ENCODE assay signal across 12 mouse cellular contexts in the genomic region with DNA sequence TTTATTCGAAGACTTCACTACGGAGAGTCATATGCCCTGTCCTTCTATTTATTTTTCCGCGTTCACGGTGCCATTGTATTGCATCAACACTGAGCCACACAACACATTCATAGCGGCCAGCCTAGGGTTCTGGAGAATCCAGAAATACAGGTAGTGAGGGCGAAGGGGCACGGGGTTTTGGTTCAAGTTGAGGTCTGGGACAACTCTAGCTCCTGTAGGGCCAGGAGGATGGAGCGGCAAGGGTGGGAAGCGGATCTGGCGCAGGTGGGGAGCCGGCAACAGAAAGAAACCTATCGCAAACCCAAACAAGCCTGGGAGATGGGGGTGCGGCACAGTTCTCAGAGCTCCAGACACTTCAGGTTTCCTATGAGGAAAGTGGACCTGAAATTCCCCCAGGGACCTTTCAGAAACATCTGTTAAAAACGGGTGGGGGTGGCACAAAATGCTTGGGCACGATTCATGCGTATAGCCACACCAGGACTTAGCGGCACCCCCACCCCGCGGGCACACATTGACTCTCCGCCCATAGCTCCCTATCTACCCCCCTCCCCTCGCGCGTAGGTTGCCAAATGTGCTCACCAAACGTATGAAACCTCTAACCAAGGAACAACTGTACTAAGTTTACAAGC.
DNase-seq lines count a peak whose midpoint lies in the region; ATAC-seq and TF ChIP-seq lines count a peak whose summit lies in the region.
"Had no signal": no experiment of that assay in that cellular context is flagged by ENCODE, and none has a peak within 500 bp of the region (broad histone marks: within the 10 kb centered on the region; RNA-seq: fewer than 3 reads in every experiment).

No protein-coding gene starts in this region.

- H3K9ac ChIP-seq in hindbrain, embryonic 12.5 days: no peak overlapping the region
- no peak overlapping the region for H3K9ac ChIP-seq in midbrain, embryonic 12.5 days (replicated peaks)
- H3K9ac ChIP-seq in intestine, postnatal 0 days (ENCODE audit: low read depth, low read length): no peak overlapping the region

- DNase-seq in retina, postnatal 1 day: peak; percentile 2
- no peak for DNase-seq in retina, embryonic 14.5 days (ENCODE audit: low spot score)
- no peak for DNase-seq in right cerebral cortex, adult 2 months (ENCODE audit: low spot score in 2 of 2)
- DNase-seq in testis, postnatal 14 days (ENCODE audit: low spot score): no peak
- DNase-seq: cerebellum, adult 9-10 months; kidney, adult 18-20 months; right cerebral cortex, postnatal 14 days had no signal

- peak overlapping the region; percentile 6; the same call in 1 of the 2 replicates for H3K4me3 ChIP-seq in hindbrain, embryonic 12.5 days
- H3K4me3 ChIP-seq in midbrain, embryonic 12.5 days: peak overlapping the region; percentile 26
- no peak overlapping the region for H3K4me3 ChIP-seq in intestine, postnatal 0 days (ENCODE audit: low read depth, low read length)
- H3K4me3 ChIP-seq: erythroblast, embryonic 14.5 days had no signal

- no peaks in the 10 kb centered on the region for H3K36me3 ChIP-seq in hindbrain, embryonic 12.5 days
- no peaks in the 10 kb centered on the region for H3K36me3 ChIP-seq in midbrain, embryonic 12.5 days
- no peaks in the 10 kb centered on the region for H3K36me3 ChIP-seq in intestine, postnatal 0 days (ENCODE audit: control insufficient read depth, insufficient read depth)

- peak overlapping the region; percentile 39 for H3K4me2 ChIP-seq in hindbrain, embryonic 12.5 days (replicated peaks)
- peak overlapping the region; percentile 46 for H3K4me2 ChIP-seq in midbrain, embryonic 12.5 days (replicated peaks)
- no peak overlapping the region for H3K4me2 ChIP-seq in intestine, postnatal 0 days (replicated peaks; ENCODE audit: low read depth)

- ATAC-seq in hindbrain, embryonic 12.5 days (ENCODE audit: low FRiP score): peak; percentile 36
- 0 out of 2 replicates have a peak, but pooled peaks have one; percentile 25 for ATAC-seq in midbrain, embryonic 12.5 days (ENCODE audit: low FRiP score, low read depth)
- ATAC-seq in intestine, postnatal 0 days: no peak

- WGBS in hindbrain, embryonic 12.5 days: 18% methylated on average over 25 of the region's 25 CpGs
- WGBS in midbrain, embryonic 12.5 days: 22% methylated on average over 25 of the region's 25 CpGs
- 20% methylated on average over 25 of the region's 25 CpGs for WGBS in intestine, postnatal 0 days

- H3K27me3 ChIP-seq in hindbrain, embryonic 12.5 days: peaks cover 34% of the 10 kb centered on the region
- peaks cover 15% of the 10 kb centered on the region; the same call in 1 of the 2 replicates for H3K27me3 ChIP-seq in midbrain, embryonic 12.5 days
- peaks cover 46% of the 10 kb centered on the region for H3K27me3 ChIP-seq in intestine, postnatal 0 days (replicated peaks; ENCODE audit: control insufficient read depth, insufficient read depth, low read length)
- H3K27me3 ChIP-seq: CH12.LX had no signal

- H3K9me3 ChIP-seq in hindbrain, embryonic 12.5 days (replicated peaks): no peaks in the 10 kb centered on the region
- H3K9me3 ChIP-seq in midbrain, embryonic 12.5 days: no peaks in the 10 kb centered on the region
- H3K9me3 ChIP-seq in intestine, postnatal 0 days (ENCODE audit: control insufficient read depth): no peaks in the 10 kb centered on the region

- no peak for TF ChIP-seq CTCF in intestine, postnatal 0 days (IDR thresholded peaks at IDR 0.05; ENCODE audit: low read depth)

- no peaks in the 10 kb centered on the region for H3K4me1 ChIP-seq in hindbrain, embryonic 12.5 days
- no peaks in the 10 kb centered on the region for H3K4me1 ChIP-seq in midbrain, embryonic 12.5 days
- H3K4me1 ChIP-seq in intestine, postnatal 0 days (replicated peaks; ENCODE audit: control insufficient read depth, insufficient read depth, low read length): no peaks in the 10 kb centered on the region

- no peak overlapping the region; the same call in 1 of the 2 replicates for H3K27ac ChIP-seq in hindbrain, embryonic 12.5 days
- H3K27ac ChIP-seq in midbrain, embryonic 12.5 days (replicated peaks): peak overlapping the region; percentile 30; the same call in 1 of the 2 replicates
- no peak overlapping the region for H3K27ac ChIP-seq in intestine, postnatal 0 days (ENCODE audit: low read depth, low read length)
